Mouse (Mus musculus): ENCODE measurements at regions not wholly inside any gene's neighbourhood (a gene's known extent, or its start where the extent isn't known, plus 50 kb on each side); places are given as distances from the start of the nearest gene placed in this dataset.
A peak's percentile ranks its signal among the peaks of the same experiment; 100 is the strongest.

DNA sequence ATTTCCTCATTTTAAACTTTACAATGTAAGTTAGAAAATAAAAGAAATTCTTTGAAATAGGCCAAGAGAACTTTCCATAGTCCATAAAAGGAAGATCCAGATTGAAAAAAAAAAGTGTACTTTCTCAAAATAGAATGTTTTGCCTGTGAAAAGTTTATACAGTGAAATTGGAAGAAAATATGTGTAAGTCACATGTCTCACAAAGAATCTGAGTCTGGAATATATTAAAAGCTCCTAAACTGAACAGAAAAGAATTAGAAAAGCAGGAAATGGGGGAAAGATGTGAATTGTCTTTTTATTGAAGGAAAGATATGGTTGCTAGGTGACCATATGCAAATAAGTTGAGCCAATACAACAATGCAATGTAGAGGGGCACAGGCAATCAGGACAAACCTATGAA lies 197.7 kb upstream of the Gm20594 start:
- DNase-seq = no peak

DNA sequence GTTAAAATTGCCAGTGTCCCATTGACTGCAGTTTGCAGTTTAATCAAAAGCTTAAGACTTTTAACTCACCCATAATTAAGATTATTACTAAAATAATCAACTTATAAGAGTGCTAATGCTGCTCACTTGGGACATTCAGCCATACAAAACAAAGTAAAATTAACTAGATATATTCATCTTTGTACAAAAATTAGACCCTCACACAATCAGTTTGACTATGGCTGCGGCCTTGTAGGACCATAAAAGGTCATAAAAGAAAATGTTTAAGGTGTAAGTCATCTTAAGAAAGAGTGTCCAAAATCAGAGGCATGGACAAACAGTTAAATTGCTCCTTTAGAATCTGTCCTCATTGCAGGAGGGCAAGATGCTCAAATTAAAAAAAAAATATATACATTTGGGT lies 186.0 kb upstream of the Gm20594 start:
- peak in 1 of 2 experiments; percentile 9 for DNase-seq

GRCm38 (mm10) chr6:79651286-79651685 lies 166.4 kb upstream of the Gm20594 start:
- DNase-seq = peak; percentile 5 to 7
